Mouse (Mus musculus): ENCODE data around the gene Eml5. TPM values are rescaled to one million over a fixed set of nuclear protein-coding genes. Genes with fewer than 3 reads are reported as not detected.

Gene Eml5
- polyA plus RNA-seq, 1 experiment = 0.32 TPM

GRCm38 (mm10) chr12:98835466-98835865, 65.8 kb downstream of the Eml5 start:
- Histone ChIP-seq H3K4me1 (ENCODE audit: control insufficient read depth, insufficient read depth, insufficient read length, low read length) (no peaks in the 10 kb centered on the region), H3K27me3 (ENCODE audit: control insufficient read depth, insufficient read depth, low read length) (no peaks in the 10 kb centered on the region), H3K27ac (ENCODE audit: insufficient read depth, low read depth, low read length) (no peak overlapping the region), H3K36me3 (ENCODE audit: control insufficient read depth, insufficient read depth, low read length) (no peaks in the 10 kb centered on the region), H3K4me3 (ENCODE audit: low read depth, low read length) (no peak overlapping the region)
- WGBS = 79% methylated on average over 2 of the region's 2 CpGs
- TF ChIP-seq POLR2A (IDR thresholded peaks at IDR 0.05; ENCODE audit: low read depth, low read length) = no peak
- TF ChIP-seq CTCF (IDR thresholded peaks at IDR 0.05; ENCODE audit: extremely low read depth, insufficient read length, insufficient replicate concordance, low read depth, low read length) = no peak

GRCm38 (mm10) chr12:98834879-98835278, 66.4 kb downstream of the Eml5 start:
- H3K4me3 ChIP-seq (ENCODE audit: low read depth, low read length) = no peak overlapping the region
- TF ChIP-seq CTCF (IDR thresholded peaks at IDR 0.05; ENCODE audit: extremely low read depth, insufficient read length, insufficient replicate concordance, low read depth, low read length) (no peak), POLR2A (IDR thresholded peaks at IDR 0.05; ENCODE audit: low read depth, low read length) (no peak)
- H3K27ac ChIP-seq (ENCODE audit: insufficient read depth, low read depth, low read length) = no peak overlapping the region
- H3K36me3 ChIP-seq (ENCODE audit: control insufficient read depth, insufficient read depth, low read length) = no peaks in the 10 kb centered on the region
- 81% methylated on average over 2 of the region's 2 CpGs for WGBS
- H3K27me3 ChIP-seq (ENCODE audit: control insufficient read depth, insufficient read depth, low read length) = no peaks in the 10 kb centered on the region
- H3K4me1 ChIP-seq (ENCODE audit: control insufficient read depth, insufficient read depth, insufficient read length, low read length) = no peaks in the 10 kb centered on the region

- Histone ChIP-seq H3K4me3 (ENCODE audit: low read depth, low read length) (no peak overlapping the region), H3K4me1 (ENCODE audit: control insufficient read depth, insufficient read depth, insufficient read length, low read length) (no peaks in the 10 kb centered on the region), H3K27ac (ENCODE audit: insufficient read depth, low read depth, low read length) (no peak overlapping the region), H3K36me3 (ENCODE audit: control insufficient read depth, insufficient read depth, low read length) (no peaks in the 10 kb centered on the region), H3K27me3 (ENCODE audit: control insufficient read depth, insufficient read depth, low read length) (no peaks in the 10 kb centered on the region)
- 75% methylated on average over 1 of the region's 1 CpGs for WGBS
- TF ChIP-seq CTCF (IDR thresholded peaks at IDR 0.05; ENCODE audit: extremely low read depth, insufficient read length, insufficient replicate concordance, low read depth, low read length) (no peak), POLR2A (IDR thresholded peaks at IDR 0.05; ENCODE audit: low read depth, low read length) (no peak)
Observed at GRCm38 (mm10) chr12:98833901-98834300, 67.4 kb downstream of the Eml5 start.

- TF ChIP-seq CTCF (IDR thresholded peaks at IDR 0.05; ENCODE audit: extremely low read depth, insufficient read length, insufficient replicate concordance, low read depth, low read length) (no peak), POLR2A (IDR thresholded peaks at IDR 0.05; ENCODE audit: low read depth, low read length) (no peak)
- H3K4me3 ChIP-seq (ENCODE audit: low read depth, low read length) = no peak overlapping the region
- no peaks in the 10 kb centered on the region for H3K4me1 ChIP-seq (ENCODE audit: control insufficient read depth, insufficient read depth, insufficient read length, low read length)
- H3K27ac ChIP-seq (ENCODE audit: insufficient read depth, low read depth, low read length) = no peak overlapping the region
- no peaks in the 10 kb centered on the region for H3K27me3 ChIP-seq (ENCODE audit: control insufficient read depth, insufficient read depth, low read length)
- WGBS = 82% methylated on average over 8 of the region's 8 CpGs
- no peaks in the 10 kb centered on the region for H3K36me3 ChIP-seq (ENCODE audit: control insufficient read depth, insufficient read depth, low read length)
Observed at GRCm38 (mm10) chr12:98832929-98833598, 68.2 kb downstream of the Eml5 start.

GRCm38 (mm10) chr12:98831122-98831521, 70.2 kb downstream of the Eml5 start:
- Histone ChIP-seq H3K27me3 (ENCODE audit: control insufficient read depth, insufficient read depth, low read length) (no peaks in the 10 kb centered on the region), H3K27ac (ENCODE audit: insufficient read depth, low read depth, low read length) (no peak overlapping the region), H3K4me3 (ENCODE audit: low read depth, low read length) (no peak overlapping the region), H3K4me1 (ENCODE audit: control insufficient read depth, insufficient read depth, insufficient read length, low read length) (no peaks in the 10 kb centered on the region), H3K36me3 (ENCODE audit: control insufficient read depth, insufficient read depth, low read length) (no peaks in the 10 kb centered on the region)
- TF ChIP-seq CTCF (IDR thresholded peaks at IDR 0.05; ENCODE audit: extremely low read depth, insufficient read length, insufficient replicate concordance, low read depth, low read length) (no peak), POLR2A (IDR thresholded peaks at IDR 0.05; ENCODE audit: low read depth, low read length) (no peak)
- WGBS = 79% methylated on average over 7 of the region's 7 CpGs

- no peaks in the 10 kb centered on the region for H3K4me1 ChIP-seq (ENCODE audit: control insufficient read depth, insufficient read depth, insufficient read length, low read length)
- WGBS = 86% methylated on average over 2 of the region's 2 CpGs
- H3K4me3 ChIP-seq (ENCODE audit: low read depth, low read length) = no peak overlapping the region
- no peaks in the 10 kb centered on the region for H3K27me3 ChIP-seq (ENCODE audit: control insufficient read depth, insufficient read depth, low read length)
- TF ChIP-seq CTCF (IDR thresholded peaks at IDR 0.05; ENCODE audit: extremely low read depth, insufficient read length, insufficient replicate concordance, low read depth, low read length) = no peak
- no peak for TF ChIP-seq POLR2A (IDR thresholded peaks at IDR 0.05; ENCODE audit: low read depth, low read length)
- no peak overlapping the region for H3K27ac ChIP-seq (ENCODE audit: insufficient read depth, low read depth, low read length)
- H3K36me3 ChIP-seq (ENCODE audit: control insufficient read depth, insufficient read depth, low read length) = no peaks in the 10 kb centered on the region
Observed at GRCm38 (mm10) chr12:98820781-98821180, 80.5 kb downstream of the Eml5 start.

GRCm38 (mm10) chr12:98804078-98804748, 97.1 kb downstream of the Eml5 start:
- H3K27me3 ChIP-seq (ENCODE audit: control insufficient read depth, insufficient read depth, low read length) = no peaks in the 10 kb centered on the region
- 92% methylated on average over 3 of the region's 3 CpGs for WGBS
- H3K4me3 ChIP-seq (ENCODE audit: low read depth, low read length) = no peak overlapping the region
- H3K27ac ChIP-seq (ENCODE audit: insufficient read depth, low read depth, low read length) = no peak overlapping the region
- H3K36me3 ChIP-seq (ENCODE audit: control insufficient read depth, insufficient read depth, low read length) = no peaks in the 10 kb centered on the region
- TF ChIP-seq POLR2A (IDR thresholded peaks at IDR 0.05; ENCODE audit: low read depth, low read length) = no peak
- no peak for TF ChIP-seq CTCF (IDR thresholded peaks at IDR 0.05; ENCODE audit: extremely low read depth, insufficient read length, insufficient replicate concordance, low read depth, low read length)
- H3K4me1 ChIP-seq (ENCODE audit: control insufficient read depth, insufficient read depth, insufficient read length, low read length) = no peaks in the 10 kb centered on the region
